Mouse (Mus musculus) embryo, embryonic 11 days (tissue): ENCODE measurements at regions not wholly inside any gene's neighbourhood (a gene's known extent, or its start where the extent isn't known, plus 50 kb on each side); places are given as distances from the start of the nearest gene placed in this dataset.
A peak's percentile ranks its signal among the peaks of the same experiment; 100 is the strongest.

Experiments used
- DNase-seq: peaks from one replicate; pipeline ENCODE4 v3.0.0-alpha.2; 2015

DNA sequence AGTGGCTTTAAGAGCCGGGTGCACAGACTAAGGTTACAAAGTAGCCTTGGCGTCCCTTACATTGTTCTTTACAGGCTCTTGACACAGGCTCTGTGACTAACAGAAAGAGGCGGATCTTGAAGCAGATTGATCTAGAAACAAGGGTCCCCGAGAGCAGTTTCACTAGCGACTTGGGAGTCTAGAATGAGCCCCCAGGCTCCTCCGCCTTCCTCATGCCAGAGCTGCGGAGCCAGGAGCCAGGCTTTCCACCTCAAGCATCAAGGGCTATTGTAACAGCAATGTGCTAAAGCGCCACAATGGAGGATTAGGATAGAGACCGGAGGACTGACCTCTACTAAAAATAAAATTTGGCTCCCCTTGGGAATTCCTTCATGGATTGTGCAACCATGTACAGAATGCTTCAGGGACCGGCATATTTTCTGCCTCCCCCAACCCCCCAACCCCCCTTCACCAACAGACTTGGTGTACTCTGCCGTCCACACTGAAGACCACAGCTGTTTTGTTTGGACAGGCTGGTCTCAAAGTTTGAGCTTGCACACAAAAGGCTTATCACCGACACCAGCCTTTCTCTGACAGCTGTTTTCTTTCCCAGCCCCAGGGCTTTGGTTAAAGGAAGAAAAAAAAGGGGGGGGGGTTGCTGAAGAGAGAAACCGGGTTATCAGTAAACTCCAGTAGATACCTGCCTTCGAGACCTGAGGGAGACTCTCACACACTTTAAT is 60.2 kb upstream of the Gm10295 start:
- DNase-seq = peak; percentile 76

DNA sequence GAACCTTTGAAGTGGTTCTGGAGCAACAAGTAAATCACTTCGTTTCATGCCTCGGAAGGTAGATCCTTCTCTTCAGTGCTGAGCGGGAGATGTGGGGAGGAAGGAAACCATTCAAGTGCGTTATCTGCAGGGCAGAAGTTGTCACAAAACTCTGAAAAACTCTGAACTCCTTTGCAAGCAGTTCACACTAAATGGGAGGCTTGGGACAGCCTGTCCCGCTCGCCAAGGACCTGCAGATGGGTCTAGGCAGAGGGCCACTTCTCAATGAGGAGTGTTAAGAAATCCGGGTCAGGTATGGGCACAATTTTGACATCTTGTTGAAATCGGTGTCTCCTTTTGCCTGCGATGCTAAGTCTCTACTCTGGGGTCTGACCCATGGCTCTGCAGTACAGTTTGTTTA is 58.6 kb upstream of the Gm10295 start:
- no peak for DNase-seq

- no peak for DNase-seq
Measured at GRCm38 (mm10) chr7:71409061-71409460, 57.8 kb upstream of the Gm10295 start.

- no peak for DNase-seq
Measured at GRCm38 (mm10) chr7:71406283-71406682, 55.0 kb upstream of the Gm10295 start.
